Mouse (Mus musculus): Measurements from ENCODE around the gene Abcf3. TPM values are rescaled to one million over a fixed set of nuclear protein-coding genes. Genes with fewer than 3 reads are reported as not detected.

Gene Abcf3
- total RNA-seq, 2 experiments from 2014 or later, result 8.9 to 11.0 TPM

DNA sequence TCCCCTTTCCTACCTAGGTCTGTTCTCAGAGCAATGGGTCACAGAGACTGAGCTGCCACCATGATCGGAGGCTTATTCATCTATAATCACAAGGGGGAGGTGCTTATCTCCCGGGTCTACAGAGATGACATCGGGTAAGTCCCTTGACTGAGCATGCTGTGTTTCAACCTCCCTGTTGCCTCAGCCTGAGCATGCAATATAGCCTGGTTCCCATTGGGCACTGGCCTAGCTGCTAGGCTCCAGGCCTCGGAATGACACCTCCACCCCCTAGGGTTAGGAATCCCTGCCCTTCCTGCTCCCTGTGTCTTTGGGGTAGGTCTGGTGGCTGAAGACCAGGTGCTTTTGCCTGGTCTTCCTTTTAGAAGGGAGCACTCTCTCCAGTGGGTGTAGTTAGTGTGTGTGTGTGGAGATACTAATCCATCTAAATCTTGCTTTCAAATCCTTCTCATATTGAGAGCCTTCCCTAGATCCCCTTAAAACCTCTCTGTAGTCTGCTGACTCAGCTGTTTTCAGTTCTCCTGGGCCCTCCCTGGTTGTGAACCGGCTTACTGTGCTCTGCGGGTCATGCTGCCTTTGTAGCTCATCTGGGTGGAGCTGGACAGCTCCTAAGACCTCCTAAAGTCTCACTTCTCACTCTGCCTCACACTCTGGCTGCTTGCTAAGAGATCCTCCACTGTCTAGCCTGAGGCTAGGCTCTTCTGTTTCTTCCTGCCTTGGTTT is 10.6 kb upstream of the Abcf3 start:
- no peak for ATAC-seq (replicated peaks; ENCODE audit: low FRiP score, poor library complexity, severe bottlenecking)

DNA sequence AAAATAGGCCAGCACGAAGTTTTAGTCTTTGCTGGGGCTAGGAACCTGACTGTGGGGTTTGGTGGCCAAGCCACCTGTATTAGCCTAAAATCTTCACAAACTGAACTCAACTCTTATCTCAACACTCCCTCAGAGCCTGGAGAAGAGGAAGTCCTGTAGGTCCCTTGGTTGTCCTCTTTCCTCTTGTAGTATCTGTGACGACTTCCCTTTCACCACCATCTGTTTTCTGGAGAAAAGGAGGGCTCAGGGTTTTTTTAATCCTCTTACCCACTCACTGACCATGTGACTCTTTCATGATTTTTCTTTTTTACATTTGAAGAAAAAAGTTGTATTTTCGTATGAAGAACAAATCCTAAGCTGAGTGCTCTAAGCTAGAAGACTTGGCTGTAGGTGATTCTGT is 8.7 kb upstream of the Abcf3 start:
- no peak for ATAC-seq (replicated peaks; ENCODE audit: low FRiP score, poor library complexity, severe bottlenecking)

DNA sequence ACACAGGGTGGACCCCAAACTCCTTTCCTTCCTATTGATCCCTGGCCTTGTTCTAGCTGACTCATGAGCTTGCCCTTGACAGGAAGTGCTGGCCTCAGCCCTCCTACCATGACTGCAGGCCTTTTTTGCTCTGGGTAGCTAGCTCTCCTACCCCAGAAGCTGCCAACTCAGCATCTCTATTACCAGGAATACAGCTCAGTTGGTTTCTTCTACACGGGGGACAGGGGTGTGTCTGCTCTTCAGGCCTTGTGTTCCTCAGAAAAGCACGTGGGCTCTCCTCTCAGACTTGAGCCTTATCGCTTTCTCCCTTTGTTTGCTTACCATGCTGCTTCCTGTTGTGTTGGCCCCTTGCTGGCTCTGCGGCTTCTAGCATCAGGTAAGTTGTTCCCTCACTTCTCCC is 7.9 kb upstream of the Abcf3 start:
- ATAC-seq (replicated peaks; ENCODE audit: low FRiP score, poor library complexity, severe bottlenecking), result no peak

DNA sequence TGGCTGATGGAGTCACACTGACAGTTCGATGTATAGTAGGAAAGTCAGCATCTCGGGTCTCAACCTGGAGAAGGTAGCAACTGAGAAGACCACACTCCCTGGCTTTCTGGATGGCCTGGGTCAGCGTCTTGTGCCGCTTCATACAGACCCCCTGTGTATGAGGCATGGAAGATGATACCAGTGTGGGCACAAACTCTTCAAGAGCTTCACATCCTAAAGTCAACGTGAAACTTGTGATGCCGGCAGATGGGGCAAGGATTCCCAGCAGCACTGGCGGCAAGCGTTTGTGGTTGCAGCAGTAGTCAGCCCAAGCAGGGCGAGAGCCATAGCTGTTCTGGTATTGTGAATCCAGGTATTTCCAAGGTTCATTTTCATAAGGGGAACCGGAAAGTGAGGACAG is 2.7 kb upstream of the Abcf3 start:
- no peak for ATAC-seq (replicated peaks; ENCODE audit: low FRiP score, poor library complexity, severe bottlenecking)

DNA sequence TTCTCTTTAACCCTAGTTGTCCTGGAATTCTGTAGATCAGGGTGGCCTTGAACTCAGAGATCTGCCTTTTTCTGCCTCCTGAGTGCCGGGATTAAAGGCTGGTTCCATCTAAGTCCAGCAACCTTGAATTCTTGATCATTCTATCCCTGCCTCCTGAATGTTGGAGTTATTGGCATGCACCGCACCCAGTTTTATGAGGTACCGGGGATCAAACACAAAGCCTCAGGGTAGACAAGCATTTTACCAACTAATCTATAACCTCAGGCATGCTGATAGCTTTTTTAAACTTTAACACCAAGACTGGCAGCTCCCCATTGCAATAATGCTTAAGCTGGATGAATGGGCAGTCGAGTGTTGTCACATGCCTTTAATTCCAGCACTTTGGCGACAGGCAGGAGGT is 954 bp upstream of the Abcf3 start:
- no peak for ATAC-seq (replicated peaks; ENCODE audit: low FRiP score, poor library complexity, severe bottlenecking)

DNA sequence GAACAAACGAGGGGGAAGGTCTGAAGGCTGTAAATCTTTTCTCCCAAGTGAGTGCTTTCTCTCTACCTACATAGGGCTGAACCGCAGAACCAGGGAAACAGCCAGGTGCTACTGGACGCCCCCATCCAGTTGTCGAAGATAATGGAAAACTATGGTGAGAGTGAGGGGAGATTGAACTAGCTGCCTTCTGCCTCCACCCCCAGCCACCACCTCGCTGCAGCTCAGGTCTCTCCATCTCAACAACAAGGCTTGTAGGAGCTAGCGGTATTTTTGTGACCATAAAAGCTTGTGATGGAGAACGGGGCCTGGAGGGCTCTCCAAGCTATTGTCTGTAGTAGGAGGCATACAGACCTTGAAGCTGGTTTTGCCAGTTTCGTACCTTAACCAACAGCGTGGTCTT is 784 bp downstream of the Abcf3 start:
- no peak for ATAC-seq (replicated peaks; ENCODE audit: low FRiP score, poor library complexity, severe bottlenecking)

DNA sequence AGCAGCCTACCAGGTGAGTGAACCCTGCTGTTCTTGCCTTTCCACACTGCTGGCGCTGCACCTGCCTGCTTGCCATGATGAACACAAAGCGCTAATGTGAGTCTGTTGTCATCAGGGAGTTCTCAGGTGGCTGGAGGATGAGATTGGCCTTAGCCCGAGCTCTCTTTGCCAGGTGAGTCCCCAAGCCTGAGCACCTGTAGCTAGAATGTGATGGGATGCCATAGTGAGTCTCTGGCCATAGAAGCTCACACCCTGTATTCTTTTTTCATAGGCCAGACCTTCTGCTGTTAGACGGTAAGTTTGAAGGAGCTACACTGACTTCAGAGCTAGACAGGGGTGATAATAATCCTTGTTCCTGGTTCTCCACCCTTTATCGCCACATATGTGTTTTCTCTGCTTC is 3.3 kb downstream of the Abcf3 start:
- no peak for ATAC-seq (replicated peaks; ENCODE audit: low FRiP score, poor library complexity, severe bottlenecking)

DNA sequence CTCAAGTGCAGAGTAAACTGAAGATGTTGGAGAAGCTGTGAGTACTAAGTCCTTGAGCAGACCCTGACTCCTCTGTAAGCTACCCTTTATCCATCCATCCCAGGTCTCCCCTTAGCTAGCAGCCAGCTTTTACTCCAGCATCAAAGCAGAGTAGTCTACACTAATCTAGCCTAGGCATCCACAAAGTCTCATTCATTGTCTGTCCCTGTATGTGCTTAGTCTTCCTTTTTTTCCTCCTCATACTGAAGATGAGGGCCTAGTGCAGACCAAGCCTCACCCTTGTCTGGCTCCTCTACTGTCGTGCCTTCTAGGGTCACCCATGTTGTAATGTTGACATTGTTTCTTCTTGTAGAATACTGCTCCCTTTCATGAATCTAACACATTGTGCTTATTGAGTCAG is 4.2 kb downstream of the Abcf3 start:
- no peak for ATAC-seq (replicated peaks; ENCODE audit: low FRiP score, poor library complexity, severe bottlenecking)

DNA sequence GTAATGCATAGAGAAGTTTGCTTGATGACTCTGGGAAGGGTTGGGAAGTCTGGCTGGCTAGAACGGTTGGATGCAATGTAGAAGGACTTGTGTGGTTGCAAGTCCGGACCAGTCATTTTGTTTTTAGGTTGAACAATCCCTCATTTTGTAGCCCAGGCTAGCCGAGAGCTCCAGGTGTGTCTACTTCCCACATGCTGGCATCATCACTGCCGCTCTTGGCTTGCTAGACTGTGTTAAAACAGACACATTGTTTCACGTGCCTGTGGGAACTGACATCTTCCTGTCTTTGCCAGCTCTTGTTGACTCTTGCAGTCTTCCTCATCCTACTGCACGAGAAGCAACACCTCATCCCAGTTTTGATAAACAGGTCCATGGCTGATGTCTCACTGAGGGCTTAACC is 6.6 kb downstream of the Abcf3 start:
- ATAC-seq (replicated peaks; ENCODE audit: low FRiP score, poor library complexity, severe bottlenecking), result no peak

DNA sequence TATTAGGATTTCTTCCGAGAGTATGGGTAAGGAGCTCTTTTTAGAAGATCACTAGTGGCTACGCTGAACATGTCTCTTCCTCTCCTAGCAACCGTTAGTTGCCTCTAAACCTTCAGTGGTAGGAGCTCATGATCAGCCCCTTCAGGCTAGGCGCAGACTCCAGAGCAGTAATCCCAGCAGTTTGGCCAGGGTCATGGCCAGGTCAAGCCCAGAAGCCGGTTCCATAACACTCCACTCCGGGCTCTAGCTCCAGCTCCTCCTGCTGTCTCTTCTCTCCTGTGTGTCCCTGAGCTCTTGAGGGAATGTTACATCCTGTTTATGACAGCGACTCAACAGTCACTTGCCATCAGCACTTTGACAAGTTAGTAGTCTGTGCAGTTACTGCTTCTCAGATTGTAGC is 9.0 kb downstream of the Abcf3 start:
- ATAC-seq (replicated peaks; ENCODE audit: low FRiP score, poor library complexity, severe bottlenecking), result no peak

DNA sequence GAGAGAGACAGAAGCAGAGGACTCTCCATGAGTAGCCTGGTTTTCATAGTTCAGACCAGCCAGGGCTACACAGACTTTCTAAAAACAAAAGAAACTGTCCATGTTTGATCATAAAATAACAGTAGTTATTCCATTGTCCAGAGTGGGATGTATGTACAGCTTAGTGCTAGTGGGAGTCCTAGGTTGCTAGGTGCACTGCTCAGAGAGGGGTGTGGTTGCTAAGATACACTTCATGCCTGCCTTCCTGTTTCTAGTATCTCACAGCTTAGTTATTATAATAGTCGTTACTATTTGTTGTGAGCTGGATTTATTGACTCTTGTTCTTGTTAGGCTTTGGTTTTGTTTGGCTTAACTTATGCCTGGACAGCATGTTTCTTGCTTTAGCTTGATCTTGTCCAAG is 16.7 kb downstream of the Abcf3 start:
- ATAC-seq (replicated peaks; ENCODE audit: low FRiP score, poor library complexity, severe bottlenecking), result no peak

DNA sequence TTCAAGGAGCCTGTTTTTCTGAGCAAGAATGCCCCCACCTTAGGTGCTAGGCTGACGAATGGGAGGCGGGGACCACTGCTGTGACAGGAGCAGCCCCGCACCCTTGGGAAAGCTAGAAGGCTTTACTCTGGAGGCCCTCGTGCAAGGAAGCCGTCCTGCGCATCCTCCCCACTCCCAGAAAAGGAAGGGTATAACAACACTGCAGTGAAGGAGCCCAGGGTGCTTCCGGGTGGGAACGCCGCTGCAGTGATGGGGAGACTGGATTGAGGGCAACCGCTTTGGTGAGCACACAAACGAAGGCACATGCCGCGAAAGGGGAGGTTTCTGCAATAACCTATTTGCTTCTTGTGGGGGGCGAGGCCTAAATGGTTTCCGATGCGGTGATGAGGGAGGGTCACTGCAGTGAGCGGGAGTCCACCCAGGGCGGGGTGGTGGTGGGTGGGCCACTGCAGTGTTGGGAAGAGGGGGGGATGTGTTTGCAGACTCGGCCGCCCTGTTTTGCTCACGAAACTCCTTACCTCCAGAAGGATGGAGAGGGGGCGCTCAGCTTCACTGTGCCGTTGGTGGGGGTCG is 41.1 kb downstream of the Abcf3 start, which contains the start of gene Vwa5b2:
Vwa5b2 (plus strand) TSS at position 106 of the 573 bp plus-strand sequence.
- no peak for ATAC-seq (replicated peaks; ENCODE audit: low FRiP score, poor library complexity, severe bottlenecking)

DNA sequence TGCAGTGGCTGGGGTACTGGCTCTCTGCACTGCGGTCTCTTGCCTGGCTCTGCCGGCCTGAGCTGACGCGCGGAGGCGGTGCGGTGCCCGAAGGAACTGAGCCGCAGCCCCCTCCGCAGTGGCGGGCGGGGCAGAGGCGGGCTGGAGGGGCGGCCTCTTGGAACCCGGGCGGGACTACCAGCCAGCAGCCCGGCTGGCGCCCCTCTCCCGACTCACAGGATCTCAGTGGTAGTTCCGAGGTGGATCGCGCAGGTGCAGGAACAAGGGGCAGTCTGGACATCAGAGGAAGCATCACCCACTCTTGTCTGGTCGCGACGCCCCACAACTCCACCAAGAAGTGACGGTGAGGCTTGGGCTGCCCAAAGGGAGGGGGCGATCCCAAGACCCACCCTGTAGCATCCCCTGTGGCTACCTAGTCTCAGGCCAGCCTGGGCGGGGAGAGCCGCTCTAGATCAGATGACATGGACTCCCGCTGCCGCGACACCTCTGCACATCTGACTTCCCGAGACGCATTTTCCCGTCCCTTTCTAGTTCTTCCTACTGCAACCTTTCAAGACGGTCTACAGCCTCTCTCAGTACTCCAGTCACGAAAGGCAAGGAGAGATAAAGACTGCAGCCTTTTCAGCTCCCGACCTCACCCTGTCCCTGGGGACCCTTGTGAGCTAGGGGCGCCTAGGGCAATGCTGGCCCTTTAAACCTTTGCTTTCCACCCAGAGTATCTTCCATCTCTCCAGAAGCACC is 41.7 kb downstream of the Abcf3 start:
- no peak for ATAC-seq (replicated peaks; ENCODE audit: low FRiP score, poor library complexity, severe bottlenecking)

DNA sequence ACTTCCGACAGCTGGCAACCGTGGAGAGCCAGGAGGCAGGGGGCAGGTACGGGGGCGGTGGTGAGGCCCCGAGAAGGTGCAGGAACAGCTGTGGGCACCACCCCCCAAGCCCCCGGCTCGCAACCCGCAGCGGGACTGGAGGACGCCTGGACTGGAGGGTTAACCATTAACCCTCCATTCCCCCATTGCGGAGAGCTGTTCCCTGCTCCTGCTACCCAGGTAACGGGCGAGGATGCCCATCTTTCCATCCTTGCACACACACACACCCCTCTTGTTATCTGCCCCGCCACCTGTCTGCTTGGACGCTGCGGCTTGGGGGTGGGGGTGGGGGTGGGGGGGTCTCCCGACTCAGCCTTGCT is 42.3 kb downstream of the Abcf3 start:
- ATAC-seq (replicated peaks; ENCODE audit: low FRiP score, poor library complexity, severe bottlenecking), result no peak

DNA sequence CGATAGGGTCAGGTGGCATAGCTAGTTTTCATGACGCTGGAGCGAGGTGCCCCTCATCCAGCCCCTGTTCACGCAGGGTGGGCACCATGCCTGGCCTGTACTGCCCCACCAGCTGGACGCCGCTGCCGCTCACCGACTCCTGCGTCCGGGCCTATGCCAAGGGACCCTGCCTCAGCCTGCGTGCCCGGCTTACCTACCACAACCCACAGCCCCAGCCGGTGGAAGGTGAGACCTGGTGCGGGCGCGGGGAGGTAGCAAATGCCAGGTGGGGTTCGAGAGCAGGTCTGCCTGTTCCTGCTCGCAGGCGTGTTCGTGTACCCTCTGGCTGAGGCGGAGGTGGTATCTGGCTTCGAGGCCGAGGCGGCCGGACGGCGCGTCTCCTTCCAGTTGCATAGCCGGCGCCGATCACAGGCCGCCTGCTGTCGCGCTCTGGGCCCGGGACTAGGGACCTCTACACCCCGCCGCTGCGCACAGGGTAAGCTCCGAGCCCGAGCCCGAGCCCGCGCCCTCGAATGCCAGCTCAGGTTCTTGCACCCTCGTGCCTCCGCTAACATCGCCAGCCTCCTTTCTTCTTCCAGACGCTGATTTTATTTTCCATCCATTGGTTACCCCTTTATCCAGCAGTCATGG is 42.8 kb downstream of the Abcf3 start:
- ATAC-seq (replicated peaks; ENCODE audit: low FRiP score, poor library complexity, severe bottlenecking), result no peak

DNA sequence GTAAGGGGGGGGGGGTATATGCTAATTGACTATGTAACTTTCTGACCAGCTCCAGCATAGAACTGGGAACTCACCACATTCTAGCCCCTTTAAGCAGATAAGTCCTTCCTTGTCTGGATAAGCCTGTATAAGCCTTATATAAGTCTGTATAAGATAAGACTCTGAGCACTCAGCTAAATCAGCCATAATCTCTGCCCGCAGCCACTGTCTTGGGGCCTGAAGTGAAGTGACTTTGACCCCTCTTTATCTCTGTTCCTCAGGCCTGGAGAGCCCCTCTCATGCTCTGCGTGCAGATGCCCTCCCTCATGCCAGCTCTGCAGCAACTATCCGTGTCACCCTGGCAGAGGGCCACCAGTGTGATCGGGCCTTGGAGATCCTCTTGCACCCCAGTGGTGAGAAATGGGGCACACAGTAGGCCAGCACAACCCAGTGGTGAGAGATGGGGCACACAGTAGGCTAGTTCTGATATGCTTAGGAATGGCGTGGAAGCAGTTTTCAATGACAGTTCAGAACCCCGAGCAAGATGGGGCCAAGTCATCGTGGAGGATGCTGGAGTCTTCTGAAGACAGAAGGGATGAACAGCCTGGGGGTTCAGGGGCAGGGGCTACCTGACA is 46.8 kb downstream of the Abcf3 start:
- no peak for ATAC-seq (replicated peaks; ENCODE audit: low FRiP score, poor library complexity, severe bottlenecking)

DNA sequence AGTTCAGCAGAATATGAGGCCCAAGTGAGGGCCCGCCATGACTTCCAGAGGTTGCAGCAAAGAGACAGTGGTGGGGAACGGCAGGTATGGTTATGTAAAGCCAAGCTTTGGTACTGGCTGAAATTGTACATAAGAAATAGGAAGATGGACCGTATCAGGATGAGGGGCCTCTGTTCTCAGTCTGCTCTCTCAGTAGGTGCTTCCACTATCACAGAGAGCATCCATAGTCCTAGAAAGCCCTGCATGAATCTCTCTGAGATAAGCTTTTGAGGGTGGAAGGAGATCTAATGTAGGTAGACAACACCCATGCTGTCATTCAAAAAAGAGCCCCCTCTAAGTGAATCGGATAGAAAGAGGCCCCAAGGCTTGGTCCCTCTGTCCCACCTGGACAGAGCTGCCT is 47.4 kb downstream of the Abcf3 start:
- ATAC-seq (replicated peaks; ENCODE audit: low FRiP score, poor library complexity, severe bottlenecking), result no peak

DNA sequence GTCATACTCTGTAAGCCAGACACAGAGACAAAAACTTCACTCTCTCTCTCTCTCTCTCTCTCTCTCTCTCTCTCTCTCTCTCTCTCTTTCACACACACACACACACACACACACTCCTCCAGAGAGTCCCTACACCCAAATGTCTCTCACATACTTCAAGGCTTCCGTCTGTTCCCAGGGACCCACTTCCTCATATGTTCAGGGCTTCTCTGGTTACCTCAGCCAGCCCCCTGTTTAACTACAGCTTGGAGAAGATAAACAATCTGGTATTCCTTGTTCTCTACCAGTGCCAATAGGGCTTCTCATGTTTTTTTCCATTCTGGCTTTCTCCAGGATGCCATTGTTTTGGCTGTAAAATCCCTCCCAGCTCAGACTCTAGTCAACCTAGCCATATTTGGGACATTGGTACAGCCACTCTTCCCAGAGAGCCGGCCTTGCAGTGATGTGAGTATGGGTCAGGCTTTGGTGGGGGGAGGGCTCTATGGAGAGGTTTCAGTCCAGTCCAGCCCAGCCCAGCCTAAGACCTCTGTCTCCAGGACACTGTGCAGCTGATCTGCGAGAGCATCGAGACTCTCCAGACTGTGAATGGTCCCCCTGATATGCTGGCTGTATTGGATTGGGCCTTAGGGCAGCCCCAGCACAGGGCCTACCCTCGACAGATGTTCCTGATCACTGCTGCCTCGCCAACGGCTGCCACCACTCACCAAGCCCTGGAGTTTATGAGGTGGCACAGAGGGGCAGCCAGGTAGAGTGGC is 48.5 kb downstream of the Abcf3 start:
- no peak for ATAC-seq (replicated peaks; ENCODE audit: low FRiP score, poor library complexity, severe bottlenecking)

DNA sequence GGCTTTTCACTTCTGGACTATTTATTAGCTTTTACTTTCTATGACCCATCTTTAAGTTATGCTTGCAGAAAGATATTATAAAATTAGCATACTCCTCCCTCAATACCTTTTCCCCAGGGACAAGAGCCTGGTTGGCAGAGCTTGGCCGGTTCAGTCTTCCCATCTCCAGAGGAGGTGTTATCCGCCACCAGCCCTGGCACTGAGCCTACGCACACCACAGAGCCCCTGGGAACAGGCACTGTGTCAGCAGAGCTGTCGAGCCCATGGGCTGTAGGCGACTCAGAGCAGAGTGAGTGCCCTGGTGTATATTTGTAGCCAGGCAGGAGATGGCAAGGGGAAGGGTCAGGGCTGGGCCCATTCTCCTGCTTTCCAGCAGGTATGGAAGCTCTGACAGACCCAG is 52.1 kb downstream of the Abcf3 start:
- ATAC-seq (replicated peaks; ENCODE audit: low FRiP score, poor library complexity, severe bottlenecking), result no peak

DNA sequence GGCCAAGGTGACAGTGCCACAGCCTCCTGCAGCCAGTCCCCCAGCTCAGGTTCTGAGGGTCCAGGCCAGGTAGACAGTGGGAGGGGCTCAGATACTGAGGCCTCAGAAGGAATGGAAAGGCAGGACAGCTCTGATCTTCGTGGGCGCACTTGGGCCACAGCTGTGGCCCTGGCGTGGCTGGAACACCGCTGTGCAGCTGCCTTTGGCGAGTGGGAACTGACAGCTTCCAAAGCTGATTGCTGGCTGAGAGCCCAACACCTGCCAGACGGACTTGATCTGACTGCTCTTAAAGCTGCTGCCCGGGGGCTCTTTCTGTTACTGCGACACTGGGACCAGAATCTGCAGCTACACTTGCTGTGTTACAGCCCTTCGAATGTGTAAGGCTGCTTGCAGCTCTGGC is 56.3 kb downstream of the Abcf3 start:
- ATAC-seq (replicated peaks; ENCODE audit: low FRiP score, poor library complexity, severe bottlenecking), result no peak
